Comparison of ENCODE assay signal across 14 mouse cellular contexts in genomic region chr9:32612426-32612825, GRCm38 (mm10). TPM values are rescaled to one million over a fixed set of nuclear protein-coding genes. Genes with fewer than 3 reads are reported as not detected.
DNase-seq lines count a peak whose midpoint lies in the region; ATAC-seq and TF ChIP-seq lines count a peak whose summit lies in the region.
"Had no signal": no experiment of that assay in that cellular context is flagged by ENCODE, and none has a peak within 500 bp of the region (broad histone marks: within the 10 kb centered on the region; RNA-seq: fewer than 3 reads in every experiment).

No protein-coding gene starts in this region.

- DNase-seq in hindbrain, embryonic 14.5 days (ENCODE audit: low spot score), result no peak
- DNase-seq in hindbrain, postnatal 0 days (ENCODE audit: low spot score), result no peak
- no peak for DNase-seq in neural tube, embryonic 10.5 days (ENCODE audit: extremely low spot score, low spot score)
- no peak for DNase-seq in limb, embryonic 10.5 days (ENCODE audit: low spot score)
- DNase-seq in retina, embryonic 14.5 days (ENCODE audit: low spot score), result no peak
- DNase-seq: cerebellum, adult 11-12 months; gastrocnemius, postnatal 14 days; right cerebral cortex, postnatal 14 days had no signal

- H3K27me3 ChIP-seq in hindbrain, embryonic 14.5 days (ENCODE audit: control insufficient read depth, insufficient read depth, low read length), result peaks cover 19% of the 10 kb centered on the region
- H3K27me3 ChIP-seq in hindbrain, postnatal 0 days (ENCODE audit: insufficient read depth, low read length), result no peaks in the 10 kb centered on the region
- H3K27me3 ChIP-seq in neural tube, embryonic 13.5 days, result peaks cover 15% of the 10 kb centered on the region
- H3K27me3 ChIP-seq in limb, embryonic 10.5 days (ENCODE audit: low read depth, poor library complexity, severe bottlenecking), result no peaks in the 10 kb centered on the region
- H3K27me3 ChIP-seq: intestine, embryonic 15.5 days; Patski had no signal

- no peak overlapping the region for H3K4me3 ChIP-seq in hindbrain, embryonic 14.5 days (replicated peaks; ENCODE audit: low read length)
- H3K4me3 ChIP-seq in hindbrain, postnatal 0 days (ENCODE audit: low read length), result no peak overlapping the region
- no peak overlapping the region for H3K4me3 ChIP-seq in neural tube, embryonic 13.5 days
- H3K4me3 ChIP-seq in bone marrow, adult 2 months (replicated peaks; ENCODE audit: control insufficient read depth, low read depth, low read length), result no peak overlapping the region
- no peak overlapping the region for H3K4me3 ChIP-seq in limb, embryonic 10.5 days
- H3K4me3 ChIP-seq: intestine, embryonic 15.5 days; midbrain, embryonic 10.5 days had no signal

- no peaks in the 10 kb centered on the region for H3K36me3 ChIP-seq in hindbrain, embryonic 14.5 days (replicated peaks; ENCODE audit: control insufficient read depth, insufficient read depth)
- H3K36me3 ChIP-seq in hindbrain, postnatal 0 days (ENCODE audit: insufficient read depth, low read length), result no peaks in the 10 kb centered on the region
- H3K36me3 ChIP-seq in neural tube, embryonic 13.5 days, result no peaks in the 10 kb centered on the region
- H3K36me3 ChIP-seq in limb, embryonic 10.5 days, result no peaks in the 10 kb centered on the region
- H3K36me3 ChIP-seq: intestine, embryonic 15.5 days; midbrain, embryonic 10.5 days had no signal

- no peak for TF ChIP-seq POLR2A in bone marrow, adult 2 months (IDR thresholded peaks at IDR 0.05; ENCODE audit: borderline replicate concordance, control insufficient read depth, low read depth, low read length)

- no peak overlapping the region for H3K4me2 ChIP-seq in hindbrain, embryonic 14.5 days (replicated peaks)
- no peak overlapping the region for H3K4me2 ChIP-seq in hindbrain, postnatal 0 days (ENCODE audit: low read depth, low read length)
- no peak overlapping the region for H3K4me2 ChIP-seq in neural tube, embryonic 13.5 days
- H3K4me2 ChIP-seq: intestine, embryonic 15.5 days had no signal

- no peaks in the 10 kb centered on the region for H3K9me3 ChIP-seq in hindbrain, embryonic 14.5 days (ENCODE audit: control insufficient read depth, low read length)
- H3K9me3 ChIP-seq in hindbrain, postnatal 0 days (ENCODE audit: low read length), result no peaks in the 10 kb centered on the region
- H3K9me3 ChIP-seq in neural tube, embryonic 13.5 days, result no peaks in the 10 kb centered on the region
- no peaks in the 10 kb centered on the region for H3K9me3 ChIP-seq in limb, embryonic 10.5 days (replicated peaks)
- H3K9me3 ChIP-seq: intestine, embryonic 15.5 days; midbrain, embryonic 10.5 days had no signal

- no peaks in the 10 kb centered on the region for H3K4me1 ChIP-seq in hindbrain, embryonic 14.5 days (replicated peaks; ENCODE audit: control insufficient read depth, insufficient read depth, low read length)
- H3K4me1 ChIP-seq in hindbrain, postnatal 0 days (ENCODE audit: insufficient read depth, low read length), result no peaks in the 10 kb centered on the region
- no peaks in the 10 kb centered on the region for H3K4me1 ChIP-seq in neural tube, embryonic 13.5 days (replicated peaks)
- H3K4me1 ChIP-seq in bone marrow, adult 2 months (ENCODE audit: control insufficient read depth, insufficient read depth, low read length), result peaks cover 16% of the 10 kb centered on the region
- peaks cover 26% of the 10 kb centered on the region for H3K4me1 ChIP-seq in limb, embryonic 10.5 days

- ATAC-seq in hindbrain, embryonic 14.5 days (ENCODE audit: low FRiP score), result no peak
- ATAC-seq in hindbrain, postnatal 0 days, result no peak
- ATAC-seq in neural tube, embryonic 13.5 days (ENCODE audit: low read depth), result no peak
- ATAC-seq: forebrain, embryonic 16.5 days; intestine, embryonic 15.5 days; Patski had no signal

- H3K9ac ChIP-seq in hindbrain, embryonic 14.5 days, result no peak overlapping the region
- H3K9ac ChIP-seq in hindbrain, postnatal 0 days (replicated peaks; ENCODE audit: low read length), result no peak overlapping the region
- H3K9ac ChIP-seq in neural tube, embryonic 13.5 days, result no peak overlapping the region
- H3K9ac ChIP-seq: intestine, embryonic 15.5 days had no signal

- peak overlapping the region; percentile 9; the same call in 1 of the 2 replicates for H3K27ac ChIP-seq in hindbrain, embryonic 14.5 days
- no peak overlapping the region for H3K27ac ChIP-seq in hindbrain, postnatal 0 days
- H3K27ac ChIP-seq in neural tube, embryonic 13.5 days (replicated peaks), result 0 out of 2 replicates have a peak overlapping the region, but pooled peaks have one; percentile 9
- H3K27ac ChIP-seq in bone marrow, adult 2 months (ENCODE audit: control insufficient read depth, insufficient read depth, low read depth, low read length, poor library complexity), result peak overlapping the region; percentile 78
- peak overlapping the region; percentile 32; the same call in 1 of the 2 replicates for H3K27ac ChIP-seq in limb, embryonic 10.5 days
- H3K27ac ChIP-seq: intestine, embryonic 15.5 days; midbrain, embryonic 10.5 days had no signal

- WGBS in hindbrain, embryonic 14.5 days, result 85% methylated on average over 5 of the region's 5 CpGs
- 85% methylated on average over 5 of the region's 5 CpGs for WGBS in hindbrain, postnatal 0 days
- WGBS in neural tube, embryonic 13.5 days, result 86% methylated on average over 5 of the region's 5 CpGs
- WGBS in bone marrow, adult 2 months, result 51% methylated on average over 5 of the region's 5 CpGs
- WGBS in limb, embryonic 10.5 days, result 90% methylated on average over 5 of the region's 5 CpGs

- no peak for TF ChIP-seq CTCF in hindbrain, postnatal 0 days (IDR thresholded peaks at IDR 0.05; ENCODE audit: low read depth)
- no peak for TF ChIP-seq CTCF in bone marrow, adult 2 months (IDR thresholded peaks at IDR 0.05; ENCODE audit: control insufficient read depth, insufficient read depth, low read length)

RNA-seq across cellular contexts. Expression of gene Ets1, which starts 23.6 kb away (rescaled TPM):
- polyA plus RNA-seq in hindbrain, embryonic 14.5 days (2014; fragmentation: Nextera tagmentation; extraction: Ambion mirVana), result 19.1 and 20.9 TPM in 2 replicates
- 14.0 and 17.6 TPM in 2 replicates for total RNA-seq in hindbrain, postnatal 0 days (2014; rRNA removed)
- 9.9 and 11.7 TPM in 2 replicates for polyA plus RNA-seq in hindbrain, postnatal 0 days (2015; fragmentation: Nextera tagmentation; extraction: Ambion mirVana)
- polyA plus RNA-seq in neural tube, embryonic 13.5 days (2015; fragmentation: Nextera tagmentation; extraction: Ambion mirVana), result 25.2 and 26.1 TPM in 2 replicates
- polyA plus RNA-seq in bone marrow, adult 2 months (2011; ENCODE audit: insufficient read depth, insufficient read length, low replicate concordance, missing spikeins), result 23.5 and 34.5 TPM in 2 replicates
- polyA plus RNA-seq in limb, embryonic 10.5 days (2016; fragmentation: Nextera tagmentation; extraction: Ambion mirVana), result 50.1 and 50.3 TPM in 2 replicates
